In the genomic region with DNA sequence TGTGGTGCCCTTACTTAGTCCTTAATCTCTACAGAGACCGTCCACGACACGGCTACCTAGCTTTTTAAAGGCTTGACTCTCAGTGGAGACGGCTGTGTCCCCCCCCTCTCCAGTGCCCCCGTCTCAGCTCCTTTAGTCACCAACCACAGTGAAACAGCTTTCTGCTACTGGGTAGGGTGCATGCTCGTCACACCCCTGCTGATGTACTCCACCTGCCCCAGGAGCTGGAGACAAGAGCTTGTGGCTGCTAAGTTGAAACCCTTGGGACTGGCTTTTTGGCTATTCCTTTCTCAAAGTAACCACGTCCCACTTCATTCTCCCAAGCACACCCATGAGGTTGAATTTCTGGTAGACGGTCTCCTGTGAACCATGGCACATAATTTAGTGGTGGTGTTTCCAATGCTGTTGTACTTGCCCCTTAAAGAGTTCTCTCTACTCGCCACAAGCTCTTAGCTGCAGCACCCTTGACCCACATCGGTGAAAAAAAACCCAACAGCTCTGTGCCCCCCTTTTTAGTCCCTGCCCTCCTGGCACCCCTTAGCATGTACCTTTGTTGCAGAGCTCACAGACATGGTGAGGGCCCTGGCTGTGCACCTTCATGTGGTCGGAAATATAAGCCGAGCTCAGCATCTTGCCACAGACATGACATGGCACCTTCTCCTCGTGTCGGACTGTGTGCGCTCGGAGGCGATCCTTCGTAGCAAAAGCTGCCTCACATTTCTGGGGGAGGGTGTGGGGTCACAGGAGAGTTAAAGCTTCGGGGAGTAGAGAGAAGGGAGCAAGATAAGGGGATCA, we compare ENCODE assay signal across 8 mouse cellular contexts. TPM values are rescaled to one million over a fixed set of nuclear protein-coding genes. Genes with fewer than 3 reads are reported as not detected.
A peak's percentile ranks its signal among the peaks of the same experiment; 100 is the strongest.
DNase-seq lines count a peak whose midpoint lies in the region; ATAC-seq and TF ChIP-seq lines count a peak whose summit lies in the region.

No protein-coding gene starts in this region.

- WGBS in spleen, adult 2 months, result 13% methylated on average over 19 of the region's 19 CpGs
- 17% methylated on average over 19 of the region's 19 CpGs for whole genome bisulfite sequencing in intestine, embryonic 16.5 days
- WGBS in neural tube, embryonic 13.5 days, result 27% methylated on average over 19 of the region's 19 CpGs

- TF ChIP-seq CTCF in spleen, adult 2 months (IDR thresholded peaks at IDR 0.05; ENCODE audit: extremely low read depth, insufficient read depth, insufficient read length, insufficient replicate concordance), result no peak

- H3K4me1 ChIP-seq in spleen, adult 2 months (ENCODE audit: control insufficient read depth, insufficient read depth, insufficient read length), result peaks cover 43% of the 10 kb centered on the region
- peaks cover 61% of the 10 kb centered on the region for H3K4me1 ChIP-seq in intestine, embryonic 16.5 days (ENCODE audit: control insufficient read depth, insufficient read depth, low read length)
- H3K4me1 ChIP-seq in neural tube, embryonic 13.5 days (replicated peaks), result peaks cover 73% of the 10 kb centered on the region

- no peaks in the 10 kb centered on the region for H3K27me3 ChIP-seq in spleen, adult 2 months (ENCODE audit: control insufficient read depth, insufficient read depth, low read length)
- no peaks in the 10 kb centered on the region for H3K27me3 ChIP-seq in intestine, embryonic 16.5 days (replicated peaks; ENCODE audit: control insufficient read depth, insufficient read depth, low read length)
- H3K27me3 ChIP-seq in neural tube, embryonic 13.5 days, result no peaks in the 10 kb centered on the region

- no peak for ATAC-seq in intestine, embryonic 16.5 days
- no peak for ATAC-seq in neural tube, embryonic 13.5 days (ENCODE audit: low read depth)

- DNase-seq in adrenal gland, adult (ENCODE audit: inconsistent age in 2 of 2, low spot score in 1 of 2), result peak; percentile 33 to 70
- no peak for DNase-seq in adrenal gland, postnatal 25 days
- DNase-seq in spleen, adult 2 months (ENCODE audit: low read depth in 1 of 2, low spot score in 2 of 2), result no peak
- DNase-seq in spleen, adult 12 weeks (ENCODE audit: low spot score), result no peak
- DNase-seq in testis, postnatal 14 days (ENCODE audit: low spot score), result no peak
- no peak for DNase-seq in ovary, postnatal 14 days (ENCODE audit: low spot score)

- TF ChIP-seq POLR2A in spleen, adult 2 months (IDR thresholded peaks at IDR 0.05; ENCODE audit: low read depth, low read length), result no peak

- H3K27ac ChIP-seq in spleen, adult 2 months (ENCODE audit: insufficient read depth, low read length), result no peak overlapping the region
- peak overlapping the region; percentile 95; the same call in 1 of the 2 replicates for H3K27ac ChIP-seq in intestine, embryonic 16.5 days (ENCODE audit: low read length)
- H3K27ac ChIP-seq in neural tube, embryonic 13.5 days (replicated peaks), result peak overlapping the region; percentile 100

- peaks cover 16% of the 10 kb centered on the region for H3K36me3 ChIP-seq in spleen, adult 2 months (ENCODE audit: control insufficient read depth, insufficient read depth, low read length)
- peaks cover 7% of the 10 kb centered on the region for H3K36me3 ChIP-seq in intestine, embryonic 16.5 days (ENCODE audit: control insufficient read depth, insufficient read depth, low read length)
- peaks cover 28% of the 10 kb centered on the region for H3K36me3 ChIP-seq in neural tube, embryonic 13.5 days

- H3K4me3 ChIP-seq in spleen, adult 2 months (ENCODE audit: extremely low read depth, insufficient read depth, insufficient read length), result peak overlapping the region; percentile 15
- peak overlapping the region; percentile 69 for H3K4me3 ChIP-seq in intestine, embryonic 16.5 days (ENCODE audit: low read length)
- peak overlapping the region; percentile 97 for H3K4me3 ChIP-seq in neural tube, embryonic 13.5 days

- H3K9ac ChIP-seq in intestine, embryonic 16.5 days (ENCODE audit: low read depth, low read length), result peak overlapping the region; percentile 99
- H3K9ac ChIP-seq in neural tube, embryonic 13.5 days, result peak overlapping the region; percentile 100

- H3K4me2 ChIP-seq in intestine, embryonic 16.5 days (ENCODE audit: low read depth, low read length), result peak overlapping the region; percentile 92
- H3K4me2 ChIP-seq in neural tube, embryonic 13.5 days, result peak overlapping the region; percentile 99

- no peaks in the 10 kb centered on the region for H3K9me3 ChIP-seq in intestine, embryonic 16.5 days (ENCODE audit: control insufficient read depth, low read length)
- no peaks in the 10 kb centered on the region for H3K9me3 ChIP-seq in neural tube, embryonic 13.5 days

RNA-seq across cellular contexts. Expression of a gene that starts 2.7 kb away (rescaled TPM):
- 167 and 171 TPM in 2 replicates for total RNA-seq in adrenal gland, postnatal 25 days (2021)
- 215 and 345 TPM in 2 replicates for polyA plus RNA-seq in spleen, adult 2 months (2012; rRNA removed)
- 35.7 and 42.1 TPM in 2 replicates for polyA plus RNA-seq in intestine, embryonic 16.5 days (2015; fragmentation: Nextera tagmentation; extraction: Ambion mirVana)
- polyA plus RNA-seq in neural tube, embryonic 13.5 days (2015; fragmentation: Nextera tagmentation; extraction: Ambion mirVana), result 71.7 and 72.1 TPM in 2 replicates

RNA-seq across cellular contexts. Expression of a gene that starts 3.1 kb away (rescaled TPM):
- total RNA-seq in adrenal gland, postnatal 25 days (2021), result 2.2 and 5.1 TPM in 2 replicates
- polyA plus RNA-seq in spleen, adult 2 months (2012; rRNA removed), result 5.8 and 6.5 TPM in 2 replicates
- polyA plus RNA-seq in intestine, embryonic 16.5 days (2015; fragmentation: Nextera tagmentation; extraction: Ambion mirVana), result 2.9 and 3.8 TPM in 2 replicates
- polyA plus RNA-seq in neural tube, embryonic 13.5 days (2015; fragmentation: Nextera tagmentation; extraction: Ambion mirVana), result 22.0 TPM in 2 replicates

RNA-seq across cellular contexts. Expression of a gene that starts 3.2 kb away (rescaled TPM):
- total RNA-seq in adrenal gland, postnatal 25 days (2021), result 31.0 and 44.0 TPM in 2 replicates
- 27.8 and 31.8 TPM in 2 replicates for polyA plus RNA-seq in spleen, adult 2 months (2012; rRNA removed)
- polyA plus RNA-seq in intestine, embryonic 16.5 days (2015; fragmentation: Nextera tagmentation; extraction: Ambion mirVana), result 21.9 and 23.5 TPM in 2 replicates
- polyA plus RNA-seq in neural tube, embryonic 13.5 days (2015; fragmentation: Nextera tagmentation; extraction: Ambion mirVana), result 47.8 and 81.0 TPM in 2 replicates

RNA-seq across cellular contexts. Expression of a gene that starts 6.9 kb away (rescaled TPM):
- 13.4 and 28.2 TPM in 2 replicates for total RNA-seq in adrenal gland, postnatal 25 days (2021)
- polyA plus RNA-seq in spleen, adult 2 months (2012; rRNA removed), result 3.1 and 3.3 TPM in 2 replicates
- polyA plus RNA-seq in intestine, embryonic 16.5 days (2015; fragmentation: Nextera tagmentation; extraction: Ambion mirVana), result 69.8 and 82.7 TPM in 2 replicates
- 49.5 and 50.4 TPM in 2 replicates for polyA plus RNA-seq in neural tube, embryonic 13.5 days (2015; fragmentation: Nextera tagmentation; extraction: Ambion mirVana)

RNA-seq across cellular contexts. Expression of a gene that starts 7.8 kb away (rescaled TPM):
- total RNA-seq in adrenal gland, postnatal 25 days (2021), result 1.7 and 2.8 TPM in 2 replicates
- 0.48 and 2.5 TPM in 2 replicates for polyA plus RNA-seq in spleen, adult 2 months (2012; rRNA removed)
- polyA plus RNA-seq in intestine, embryonic 16.5 days (2015; fragmentation: Nextera tagmentation; extraction: Ambion mirVana), result 0.78 and 2.5 TPM in 2 replicates
- polyA plus RNA-seq in neural tube, embryonic 13.5 days (2015; fragmentation: Nextera tagmentation; extraction: Ambion mirVana), result 0.50 and 0.61 TPM in 2 replicates

Comparison
In these comparisons a context has a peak if more than half of its experiments do, and no peak if none do; other contexts are left out.
1. DNase-seq: peak in adrenal gland, adult (2 of 2); none in adrenal gland, postnatal 25 days (single experiment), spleen, adult 2 months (0 of 2), spleen, adult 12 weeks (single experiment), testis, postnatal 14 days (single experiment) and ovary, postnatal 14 days (single experiment).
2. H3K4me3 ChIP-seq: peak in every context shown above with its lines; median percentile 97 in neural tube, embryonic 13.5 days; 69 in intestine, embryonic 16.5 days; 15 in spleen, adult 2 months.